Mouse (Mus musculus): ENCODE data around the gene Tet3. TPM values are rescaled to one million over a fixed set of nuclear protein-coding genes. Genes with fewer than 3 reads are reported as not detected.

The Tet3 gene
- polyA plus RNA-seq, 1 experiment from 2014 or later = 45.1 TPM

DNA sequence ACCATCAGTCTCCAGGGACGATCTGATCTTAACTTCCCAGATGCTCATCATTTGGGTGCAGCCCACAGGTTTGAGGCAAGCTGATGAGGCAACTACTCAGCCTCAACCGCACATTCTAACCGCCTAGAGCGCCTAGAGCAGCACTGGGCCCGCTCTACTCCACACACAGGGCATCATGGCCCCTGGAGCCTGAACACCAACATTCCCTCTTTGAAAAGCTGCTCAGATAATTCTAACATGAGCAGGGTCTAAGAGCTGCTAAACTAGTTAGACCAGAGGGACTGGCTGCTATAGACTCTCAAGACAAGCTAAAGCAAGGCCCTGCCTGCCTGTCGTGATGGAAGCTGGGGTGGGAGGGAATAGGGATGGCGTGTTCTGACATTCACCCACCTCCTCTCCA is 25.9 kb downstream of the Tet3 start:
- no peaks in the 10 kb centered on the region for H3K27me3 ChIP-seq (ENCODE audit: low read depth, poor library complexity, severe bottlenecking)
- no peak overlapping the region for H3K27ac ChIP-seq (replicated peaks)
- WGBS = 87% methylated on average over 7 of the region's 7 CpGs
- peaks cover 92% of the 10 kb centered on the region for H3K4me1 ChIP-seq
- H3K9me3 ChIP-seq (replicated peaks) = no peaks in the 10 kb centered on the region
- DNase-seq (ENCODE audit: low spot score) = no peak
- H3K36me3 ChIP-seq = peaks cover 70% of the 10 kb centered on the region
- H3K4me3 ChIP-seq = no peak overlapping the region

DNA sequence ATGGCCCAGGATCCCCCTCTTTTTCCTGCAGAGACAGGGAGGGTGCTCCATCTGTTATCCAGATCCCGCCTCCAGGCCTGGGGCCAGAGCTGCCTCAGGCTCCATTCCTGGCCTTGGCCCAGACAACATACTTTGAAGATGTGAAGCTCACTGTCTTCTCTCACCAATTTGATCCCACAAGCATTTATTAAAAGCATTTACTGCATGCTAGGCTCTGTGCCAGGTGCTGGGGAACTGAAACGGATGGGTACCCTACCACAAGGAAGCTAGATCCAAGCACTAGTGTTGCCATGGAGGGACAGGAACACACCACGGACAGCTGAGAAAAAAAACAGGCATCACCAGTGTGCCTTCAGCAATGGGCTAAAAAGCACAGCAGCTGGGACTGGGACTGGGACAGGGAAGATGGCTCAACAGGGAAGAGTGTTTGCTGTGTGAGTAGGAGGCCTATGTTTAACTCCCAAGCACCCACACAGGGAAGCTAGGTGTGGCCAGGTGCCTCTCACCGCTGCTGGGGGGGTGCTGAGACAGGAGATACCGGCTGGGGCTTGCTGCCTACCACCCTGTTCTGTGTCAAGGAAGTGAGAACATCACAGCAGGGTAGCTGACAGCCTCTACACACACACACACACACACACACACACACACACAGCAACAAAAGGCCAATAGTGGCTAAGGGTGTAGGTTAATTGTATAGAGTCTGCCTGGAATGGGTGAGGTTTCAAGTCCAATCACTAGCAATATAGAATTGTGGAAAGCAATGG is 30.7 kb downstream of the Tet3 start:
- H3K27me3 ChIP-seq (ENCODE audit: low read depth, poor library complexity, severe bottlenecking) = no peaks in the 10 kb centered on the region
- no peak overlapping the region for H3K4me3 ChIP-seq
- peaks cover 63% of the 10 kb centered on the region for H3K36me3 ChIP-seq
- 72% methylated on average over 5 of the region's 5 CpGs for WGBS
- no peaks in the 10 kb centered on the region for H3K9me3 ChIP-seq (replicated peaks)
- H3K4me1 ChIP-seq = peaks cover 81% of the 10 kb centered on the region
- peak overlapping the region; percentile 66 for H3K27ac ChIP-seq (replicated peaks)
- no peak for DNase-seq (ENCODE audit: low spot score)

DNA sequence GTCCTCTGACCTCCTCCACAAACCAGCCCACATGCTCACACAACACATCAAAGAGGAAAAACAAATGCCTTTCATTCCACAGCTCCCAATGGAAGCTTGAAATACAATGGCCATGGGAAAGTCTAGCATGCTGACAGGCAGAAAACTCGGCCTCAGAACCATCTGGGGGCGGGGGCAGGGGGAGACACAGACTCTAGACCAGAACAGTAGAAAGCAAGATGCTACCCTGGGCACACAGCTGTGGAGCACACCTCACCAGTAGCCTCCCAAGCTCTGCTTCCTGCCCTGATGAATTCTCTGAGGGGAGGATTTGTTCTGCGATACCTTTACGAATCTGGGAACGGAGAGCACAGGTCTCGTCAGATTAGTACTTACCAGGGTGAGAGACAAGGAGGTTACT is 31.4 kb downstream of the Tet3 start:
- Histone ChIP-seq H3K4me1 (peaks cover 81% of the 10 kb centered on the region), H3K27me3 (ENCODE audit: low read depth, poor library complexity, severe bottlenecking) (no peaks in the 10 kb centered on the region), H3K9me3 (replicated peaks) (no peaks in the 10 kb centered on the region), H3K27ac (replicated peaks) (peak overlapping the region; percentile 66; the same call in 1 of the 2 replicates), H3K4me3 (no peak overlapping the region), H3K36me3 (peaks cover 62% of the 10 kb centered on the region)
- DNase-seq (ENCODE audit: low spot score) = no peak
- 56% methylated on average over 6 of the region's 6 CpGs for WGBS

DNA sequence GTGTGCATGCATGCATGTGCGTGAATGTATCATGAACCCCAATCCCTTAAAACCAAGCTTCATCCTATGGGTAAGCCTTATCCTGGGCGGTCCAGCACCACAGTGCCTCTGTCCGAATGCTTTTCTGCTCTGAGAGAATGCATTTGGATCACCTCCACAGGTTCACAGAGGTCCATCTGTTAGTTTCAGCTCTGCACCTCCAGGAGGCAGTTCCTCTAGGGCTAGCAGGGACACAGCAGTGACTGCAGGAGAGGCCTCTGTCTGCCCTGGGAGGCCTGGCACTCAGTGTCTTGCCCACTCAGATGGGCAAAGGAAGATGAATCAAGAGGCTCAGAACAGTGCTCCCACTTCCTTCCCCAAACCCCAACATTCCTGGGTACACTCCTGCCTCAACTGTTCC is 32.3 kb downstream of the Tet3 start:
- Histone ChIP-seq H3K27ac (replicated peaks) (0 out of 2 replicates have a peak overlapping the region, but pooled peaks have one; percentile 10), H3K4me3 (no peak overlapping the region), H3K4me1 (peaks cover 82% of the 10 kb centered on the region), H3K27me3 (ENCODE audit: low read depth, poor library complexity, severe bottlenecking) (no peaks in the 10 kb centered on the region), H3K36me3 (peaks cover 62% of the 10 kb centered on the region), H3K9me3 (replicated peaks) (no peaks in the 10 kb centered on the region)
- no peak for DNase-seq (ENCODE audit: low spot score)
- 93% methylated on average over 3 of the region's 3 CpGs for WGBS

DNA sequence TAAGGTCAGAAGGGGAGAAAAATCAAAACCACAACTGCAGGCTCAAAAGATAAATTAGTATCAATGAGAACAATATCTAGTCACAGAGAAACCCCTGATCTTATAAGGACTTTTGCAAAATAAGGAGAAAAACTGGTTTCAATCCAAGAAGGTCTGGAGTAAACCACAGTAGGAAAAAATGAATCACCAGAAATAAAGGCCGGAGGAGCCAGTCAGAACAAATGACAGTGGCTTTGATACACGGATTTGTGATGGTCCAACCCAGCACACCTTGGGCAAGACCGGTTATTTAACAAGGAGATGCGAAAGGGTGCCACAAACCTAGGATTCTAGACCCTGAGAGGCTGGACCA is 34.9 kb downstream of the Tet3 start:
- no peaks in the 10 kb centered on the region for H3K27me3 ChIP-seq (ENCODE audit: low read depth, poor library complexity, severe bottlenecking)
- no peaks in the 10 kb centered on the region for H3K9me3 ChIP-seq (replicated peaks)
- DNase-seq (ENCODE audit: low spot score) = no peak
- 78% methylated on average over 4 of the region's 4 CpGs for WGBS
- H3K27ac ChIP-seq (replicated peaks) = no peak overlapping the region; the same call in 1 of the 2 replicates
- H3K4me1 ChIP-seq = peaks cover 83% of the 10 kb centered on the region
- no peak overlapping the region for H3K4me3 ChIP-seq
- H3K36me3 ChIP-seq = peaks cover 65% of the 10 kb centered on the region

DNA sequence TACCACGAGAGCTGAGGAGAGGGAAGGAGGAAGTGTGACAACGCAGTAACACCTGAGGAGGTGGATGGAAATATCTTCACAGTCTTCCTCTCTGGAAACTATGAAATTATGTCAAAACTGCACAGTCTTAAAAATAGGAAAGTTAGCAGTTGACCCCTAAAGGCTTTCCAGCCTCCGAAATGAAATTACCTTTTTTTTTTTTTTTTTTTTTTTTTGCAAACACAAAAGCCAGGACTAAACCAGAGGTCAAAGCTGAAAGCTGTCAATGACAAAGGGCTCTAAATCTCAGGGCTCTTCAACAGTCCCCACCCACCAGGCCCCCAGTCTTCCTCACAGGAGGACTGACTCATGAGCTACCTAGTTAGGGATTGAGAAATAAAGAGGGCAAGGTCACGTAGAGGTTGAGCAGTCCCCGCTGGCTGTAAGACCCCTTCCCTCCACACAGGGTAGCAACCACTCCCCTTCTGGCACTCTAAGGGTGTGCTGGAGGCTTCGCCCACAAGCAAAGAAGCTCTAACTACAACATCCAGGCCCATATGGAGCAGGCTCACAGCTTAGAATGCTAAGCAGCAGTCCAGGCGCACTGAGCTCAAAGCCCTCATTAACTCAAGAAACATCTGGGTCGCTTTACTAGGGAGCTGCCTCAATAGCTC is 35.4 kb downstream of the Tet3 start:
- Histone ChIP-seq H3K4me3 (no peak overlapping the region), H3K9me3 (replicated peaks) (no peaks in the 10 kb centered on the region), H3K36me3 (peaks cover 62% of the 10 kb centered on the region), H3K27me3 (ENCODE audit: low read depth, poor library complexity, severe bottlenecking) (no peaks in the 10 kb centered on the region), H3K4me1 (peaks cover 83% of the 10 kb centered on the region), H3K27ac (replicated peaks) (no peak overlapping the region)
- no peak for DNase-seq (ENCODE audit: low spot score)
- 54% methylated on average over 8 of the region's 8 CpGs for WGBS

DNA sequence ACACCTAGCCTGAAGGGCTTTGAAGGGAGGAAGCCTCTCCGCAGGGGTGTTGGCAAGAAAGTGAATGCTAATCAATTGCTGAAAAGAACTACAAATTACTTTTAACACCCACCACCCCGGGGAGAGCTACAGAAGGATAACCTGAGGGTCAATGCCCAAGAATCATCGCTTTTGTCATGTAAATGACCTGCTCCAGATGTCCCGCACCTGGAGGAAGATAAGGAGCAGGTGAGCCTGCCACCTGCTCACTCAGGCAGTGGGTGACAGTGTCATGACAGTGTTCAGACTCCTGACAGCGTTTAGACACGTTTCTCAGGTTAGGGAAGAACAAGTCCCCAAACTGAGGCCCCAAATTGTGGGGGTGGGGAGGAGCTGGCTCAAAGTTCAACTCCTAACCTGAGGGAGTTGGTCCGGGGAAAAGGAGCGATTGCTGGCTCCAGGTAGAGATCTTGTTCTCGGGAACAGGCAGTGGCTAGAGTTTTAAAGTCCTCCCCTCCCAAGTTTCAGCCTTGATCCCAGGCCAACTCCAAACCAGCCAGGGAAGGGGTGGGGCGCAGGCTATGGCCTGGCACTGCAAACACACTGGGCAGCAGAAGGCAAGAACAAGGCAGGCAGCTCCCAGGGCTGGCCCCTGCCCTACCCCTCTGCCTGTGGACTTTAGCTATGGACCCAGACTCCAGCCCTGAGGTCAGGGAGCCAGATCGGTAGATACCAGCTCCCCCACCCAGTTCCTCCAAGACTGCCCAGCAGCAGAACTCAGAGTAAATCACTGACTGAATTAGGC is 36.8 kb downstream of the Tet3 start:
- Histone ChIP-seq H3K27ac (replicated peaks) (peak overlapping the region; percentile 42), H3K4me3 (no peak overlapping the region)
- DNase-seq (ENCODE audit: low spot score) = no peak

DNA sequence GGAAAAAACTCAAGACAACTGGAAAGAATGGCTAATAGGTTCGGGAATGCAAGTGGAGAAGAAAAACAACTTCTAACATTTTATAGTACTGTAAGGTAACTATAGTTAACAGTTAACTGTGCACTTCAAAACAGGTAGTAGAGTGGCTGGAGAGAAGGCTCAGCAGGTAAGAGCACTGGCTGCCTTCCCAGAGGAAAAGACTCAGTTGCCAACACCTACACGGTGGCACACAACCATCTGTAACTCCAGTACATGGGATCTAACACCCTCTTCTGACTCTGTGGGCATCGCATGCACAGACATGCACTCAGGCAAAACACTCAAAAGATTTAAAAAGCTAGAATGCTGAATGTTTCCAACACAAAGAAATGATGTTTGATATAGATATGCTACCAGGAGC is 39.4 kb downstream of the Tet3 start:
- 90% methylated on average over 3 of the region's 3 CpGs for WGBS
- Histone ChIP-seq H3K27me3 (ENCODE audit: low read depth, poor library complexity, severe bottlenecking) (no peaks in the 10 kb centered on the region), H3K36me3 (peaks cover 44% of the 10 kb centered on the region), H3K9me3 (replicated peaks) (no peaks in the 10 kb centered on the region), H3K27ac (replicated peaks) (no peak overlapping the region), H3K4me3 (no peak overlapping the region), H3K4me1 (peaks cover 81% of the 10 kb centered on the region)
- DNase-seq (ENCODE audit: low spot score) = no peak

More for the DNA sequence above, 36.8 kb downstream of the Tet3 start:
- Histone ChIP-seq H3K27me3 (ENCODE audit: low read depth, poor library complexity, severe bottlenecking) (no peaks in the 10 kb centered on the region), H3K9me3 (replicated peaks) (no peaks in the 10 kb centered on the region), H3K36me3 (peaks cover 48% of the 10 kb centered on the region), H3K4me1 (peaks cover 79% of the 10 kb centered on the region)
- 25% methylated on average over 11 of the region's 11 CpGs for whole genome bisulfite sequencing

DNA sequence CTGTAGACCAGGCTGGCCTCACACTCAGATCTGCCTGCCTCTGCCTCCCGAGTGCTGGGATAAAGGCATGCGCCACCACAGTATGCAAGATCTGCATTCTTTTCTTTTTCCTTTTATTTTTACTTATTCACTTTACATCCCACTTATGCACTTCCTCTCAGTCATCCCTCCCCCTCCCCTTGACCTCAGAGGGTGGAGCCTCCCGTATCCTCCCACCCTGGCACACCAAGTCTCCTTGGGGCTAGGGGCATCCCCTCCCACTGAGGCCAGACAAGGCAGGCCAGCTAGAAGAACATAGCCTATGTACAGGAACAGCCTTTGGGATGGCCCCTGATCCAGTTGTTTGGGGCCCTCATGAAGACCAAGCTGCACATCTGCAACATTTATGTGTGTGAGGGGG is 41.4 kb downstream of the Tet3 start:
- no peak overlapping the region for H3K4me3 ChIP-seq
- H3K9me3 ChIP-seq (replicated peaks) = no peaks in the 10 kb centered on the region
- WGBS = 74% methylated on average over 3 of the region's 3 CpGs
- H3K27ac ChIP-seq (replicated peaks) = no peak overlapping the region
- H3K4me1 ChIP-seq = peaks cover 77% of the 10 kb centered on the region
- H3K27me3 ChIP-seq (ENCODE audit: low read depth, poor library complexity, severe bottlenecking) = no peaks in the 10 kb centered on the region
- H3K36me3 ChIP-seq = peaks cover 54% of the 10 kb centered on the region
- no peak for DNase-seq (ENCODE audit: low spot score)

DNA sequence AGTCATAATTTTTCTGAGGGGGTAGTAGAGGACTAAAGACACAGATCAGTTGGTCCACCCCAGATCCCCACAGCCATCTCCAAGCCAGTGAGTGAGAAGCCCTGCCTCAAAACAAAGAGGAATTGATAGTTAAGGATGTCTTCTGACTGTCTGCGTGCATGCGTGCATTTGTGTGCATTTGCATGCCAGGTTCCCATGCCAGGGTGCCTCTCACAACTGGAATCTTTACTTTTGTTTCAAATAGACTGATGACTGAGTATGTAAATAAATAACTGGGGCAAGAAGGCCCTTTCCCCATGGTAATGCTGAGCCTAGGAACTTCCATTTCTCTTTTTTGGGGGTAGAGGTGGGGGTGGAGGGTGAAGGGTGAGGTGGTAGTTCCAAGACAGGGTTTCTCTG is 41.8 kb downstream of the Tet3 start:
- WGBS = 95% methylated on average over 2 of the region's 2 CpGs
- H3K27me3 ChIP-seq (ENCODE audit: low read depth, poor library complexity, severe bottlenecking) = no peaks in the 10 kb centered on the region

DNA sequence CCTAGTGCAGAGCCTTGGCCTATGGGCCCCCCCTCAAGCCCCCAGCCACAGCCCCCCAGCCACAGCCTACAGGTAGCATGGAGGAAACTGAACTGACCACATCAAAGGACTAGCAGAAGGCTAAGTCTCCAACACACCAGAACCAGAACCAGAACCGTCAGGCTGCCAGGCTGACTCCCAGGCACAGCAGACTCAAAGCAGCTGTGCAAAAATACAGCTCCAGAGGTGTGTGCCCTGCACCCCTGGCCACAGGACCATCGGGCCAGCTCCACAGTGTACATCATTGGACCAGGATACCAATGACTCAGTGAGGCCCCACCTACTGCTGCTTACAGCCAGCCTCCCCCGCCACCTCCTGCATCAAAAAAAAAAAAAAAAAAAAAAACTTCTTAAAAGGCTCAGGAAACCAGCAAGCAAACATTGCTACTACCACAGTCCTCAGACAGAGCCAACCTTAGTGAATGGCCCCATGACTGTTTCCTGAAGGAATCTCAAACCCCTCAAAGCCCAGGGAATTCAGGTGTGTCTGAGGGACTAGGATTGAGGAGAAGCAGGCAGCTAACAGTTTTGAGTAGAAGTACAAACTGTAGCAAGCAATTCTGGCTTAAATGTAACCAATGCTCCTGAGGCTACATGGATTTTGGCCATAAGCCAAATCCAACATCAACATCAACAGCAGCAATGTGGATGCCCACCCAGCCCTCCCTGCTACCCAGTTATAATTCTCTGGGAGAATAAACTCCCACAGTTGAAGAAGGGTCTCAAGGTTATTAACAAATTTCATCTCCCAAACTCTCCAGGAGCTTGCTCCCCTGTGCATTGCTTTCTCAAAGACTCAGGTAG is 42.4 kb downstream of the Tet3 start:
- Histone ChIP-seq H3K4me1 (peaks cover 77% of the 10 kb centered on the region), H3K27ac (replicated peaks) (peak overlapping the region; percentile 42; the same call in 1 of the 2 replicates), H3K9me3 (replicated peaks) (no peaks in the 10 kb centered on the region), H3K4me3 (no peak overlapping the region), H3K36me3 (peaks cover 54% of the 10 kb centered on the region), H3K27me3 (ENCODE audit: low read depth, poor library complexity, severe bottlenecking) (no peaks in the 10 kb centered on the region)
- 94% methylated on average over 3 of the region's 3 CpGs for WGBS
- no peak for DNase-seq (ENCODE audit: low spot score)

More for the DNA sequence above, 41.8 kb downstream of the Tet3 start:
- DNase-seq (ENCODE audit: low spot score) = no peak
- Histone ChIP-seq H3K36me3 (peaks cover 54% of the 10 kb centered on the region), H3K27ac (replicated peaks) (no peak overlapping the region), H3K4me1 (peaks cover 77% of the 10 kb centered on the region), H3K9me3 (replicated peaks) (no peaks in the 10 kb centered on the region), H3K4me3 (no peak overlapping the region)

DNA sequence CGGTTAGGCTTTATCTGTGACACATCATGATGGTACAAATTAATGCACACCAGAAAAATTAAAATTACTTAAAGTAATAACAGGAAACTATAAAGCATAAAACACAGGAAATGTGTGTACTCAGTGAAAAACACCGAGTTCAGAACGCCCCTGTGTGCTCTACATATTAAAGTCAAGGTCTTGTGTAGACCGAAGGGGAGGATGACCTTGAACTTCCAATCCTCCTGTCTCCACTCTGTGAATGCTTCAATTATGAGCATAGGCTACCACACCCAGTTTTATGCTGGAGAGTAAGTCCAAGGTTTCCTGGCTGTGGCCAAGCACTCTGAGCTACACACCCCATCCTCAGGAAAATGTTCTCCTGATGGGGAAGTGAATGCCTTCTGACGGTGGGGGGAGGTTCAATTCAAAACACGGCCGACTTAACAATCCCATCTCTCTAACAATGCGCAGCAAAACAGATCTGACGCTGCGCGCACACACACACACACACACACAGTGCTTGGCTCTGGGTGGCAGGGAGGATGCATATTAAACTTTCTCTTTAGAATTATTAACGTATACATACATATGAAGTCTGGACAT is 43.4 kb downstream of the Tet3 start:
- Histone ChIP-seq H3K27me3 (ENCODE audit: low read depth, poor library complexity, severe bottlenecking) (no peaks in the 10 kb centered on the region), H3K4me1 (peaks cover 77% of the 10 kb centered on the region), H3K4me3 (no peak overlapping the region), H3K36me3 (peaks cover 50% of the 10 kb centered on the region), H3K27ac (replicated peaks) (no peak overlapping the region), H3K9me3 (replicated peaks) (no peaks in the 10 kb centered on the region)
- 91% methylated on average over 12 of the region's 12 CpGs for WGBS
- no peak for DNase-seq (ENCODE audit: low spot score)

Measured in midbrain, embryonic 10.5 days (tissue).